Comparison of ENCODE assay signal across 7 mouse cellular contexts in the genomic region with DNA sequence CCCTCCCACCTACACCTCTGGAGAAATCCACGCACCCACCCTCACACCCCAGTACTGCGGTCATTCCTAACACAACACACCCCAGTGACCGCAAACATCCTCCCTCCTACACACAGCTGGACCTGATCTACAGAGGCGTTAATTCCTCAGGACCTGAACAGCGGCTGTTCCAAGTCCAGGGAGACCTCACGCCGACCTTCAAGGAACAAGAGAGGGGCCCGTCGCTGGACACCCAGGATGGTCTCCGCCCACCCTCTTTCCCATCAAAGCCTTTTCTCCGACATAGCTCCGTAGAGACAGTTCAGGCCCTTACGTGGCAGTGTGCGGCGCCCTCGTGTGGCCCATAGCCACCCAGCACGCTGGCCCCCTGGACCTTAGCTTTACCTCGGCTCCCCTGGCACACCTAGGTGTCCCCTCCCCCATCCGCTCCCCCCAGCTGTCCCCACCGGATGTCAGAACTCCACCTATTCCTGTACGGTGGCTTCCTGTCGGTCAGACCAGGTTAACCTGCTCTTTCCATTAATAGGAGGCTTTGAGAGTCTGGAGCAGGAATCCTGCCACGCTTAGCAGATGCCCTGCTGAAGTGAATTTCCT. TPM values are rescaled to one million over a fixed set of nuclear protein-coding genes. Genes with fewer than 3 reads are reported as not detected.
DNase-seq lines count a peak whose midpoint lies in the region; ATAC-seq lines count a peak whose summit lies in the region.

No protein-coding gene starts in this region.

- H3K4me2 ChIP-seq in intestine, embryonic 14.5 days (ENCODE audit: low read length), result peak overlapping the region; percentile 78
- H3K4me2 ChIP-seq in midbrain, embryonic 11.5 days, result peak overlapping the region; percentile 56

- peak overlapping the region; percentile 25; the same call in 1 of the 2 replicates for H3K9ac ChIP-seq in intestine, embryonic 14.5 days (ENCODE audit: low read length)
- H3K9ac ChIP-seq in midbrain, embryonic 11.5 days (ENCODE audit: low read length), result peak overlapping the region; percentile 58

- H3K36me3 ChIP-seq in intestine, embryonic 14.5 days (ENCODE audit: control insufficient read depth, insufficient read depth, low read length), result no peaks in the 10 kb centered on the region
- no peaks in the 10 kb centered on the region for H3K36me3 ChIP-seq in midbrain, embryonic 11.5 days (ENCODE audit: control insufficient read depth, insufficient read depth, low read length)

- H3K4me1 ChIP-seq in intestine, embryonic 14.5 days (replicated peaks; ENCODE audit: control insufficient read depth, insufficient read depth, low read length), result peaks cover 26% of the 10 kb centered on the region
- peaks cover 9% of the 10 kb centered on the region for H3K4me1 ChIP-seq in midbrain, embryonic 11.5 days (ENCODE audit: control insufficient read depth, insufficient read depth, low read length)

- peak; percentile 64 to 75 for DNase-seq in adrenal gland, adult 18-20 months (ENCODE audit: low spot score in 2 of 2)
- peak; percentile 91 for DNase-seq in embryo, embryonic 10 days (ENCODE audit: low spot score)
- DNase-seq in gastrocnemius, postnatal 25 days, result peak; percentile 70
- peak; percentile 82 for DNase-seq in intestine, embryonic 14.5 days (ENCODE audit: low spot score)
- DNase-seq in left cerebral cortex, postnatal 4 days, result peak; percentile 74
- DNase-seq in midbrain, embryonic 11.5 days (ENCODE audit: low spot score, missing footprints), result peak; percentile 97
- DNase-seq in right cerebral cortex, postnatal 4 days, result peak; percentile 67

- 3% methylated on average over 23 of the region's 23 CpGs for WGBS in intestine, embryonic 14.5 days
- WGBS in midbrain, embryonic 11.5 days, result 6% methylated on average over 23 of the region's 23 CpGs

- peak overlapping the region; percentile 36 for H3K4me3 ChIP-seq in intestine, embryonic 14.5 days (ENCODE audit: low read depth, low read length)
- peak overlapping the region; percentile 30 for H3K4me3 ChIP-seq in midbrain, embryonic 11.5 days (ENCODE audit: low read depth, low read length)

- H3K9me3 ChIP-seq in intestine, embryonic 14.5 days (ENCODE audit: control insufficient read depth, low read length), result no peaks in the 10 kb centered on the region
- no peaks in the 10 kb centered on the region for H3K9me3 ChIP-seq in midbrain, embryonic 11.5 days (ENCODE audit: control insufficient read depth, low read length)

- H3K27ac ChIP-seq in intestine, embryonic 14.5 days (ENCODE audit: low read depth), result no peak overlapping the region
- no peak overlapping the region for H3K27ac ChIP-seq in midbrain, embryonic 11.5 days (ENCODE audit: low read depth, low read length)

- peak; percentile 80 for ATAC-seq in intestine, embryonic 14.5 days (replicated peaks; ENCODE audit: low FRiP score, low TSS enrichment, low read depth)
- peak; percentile 88 for ATAC-seq in midbrain, embryonic 11.5 days (ENCODE audit: low FRiP score)

- H3K27me3 ChIP-seq in intestine, embryonic 14.5 days (replicated peaks; ENCODE audit: control insufficient read depth, insufficient read depth, low read length), result no peaks in the 10 kb centered on the region
- no peaks in the 10 kb centered on the region; the same call in 1 of the 2 replicates for H3K27me3 ChIP-seq in midbrain, embryonic 11.5 days (ENCODE audit: control insufficient read depth, insufficient read depth, low read length)

- intact Hi-C loops in left cerebral cortex, postnatal 4 days (cut with DNase I), result loop anchor here (10.0 kb wide), 1 partner anchor 131 kb away; no protein-coding TSS in a partner anchor

RNA-seq across cellular contexts. Expression of gene Slc16a1, which starts 36.9 kb away (rescaled TPM):
- total RNA-seq in adrenal gland, adult 18-20 months (2021), result 100 to 1,000 TPM in 1 of 2 experiments, 10 to 100 TPM in 1; 49.3 to 122 TPM
- 10 to 100 TPM; 27.4 to 28.3 TPM for total RNA-seq in gastrocnemius, postnatal 25 days (2021)
- 42.5 and 45.8 TPM in 2 replicates for polyA plus RNA-seq in intestine, embryonic 14.5 days (2014; fragmentation: Nextera tagmentation; extraction: Ambion mirVana)
- 10 to 100 TPM; 45.4 to 48.5 TPM for total RNA-seq in left cerebral cortex, postnatal 4 days (2021)
- polyA plus RNA-seq in midbrain, embryonic 11.5 days (2014; fragmentation: Nextera tagmentation; extraction: Ambion mirVana), result 31.9 and 36.3 TPM in 2 replicates
